Mouse (Mus musculus) gastrocnemius, postnatal 4 days (tissue): ENCODE data around the gene Fam169b. TPM values are rescaled to one million over a fixed set of nuclear protein-coding genes. Genes with fewer than 3 reads are reported as not detected.
A peak's percentile ranks its signal among the peaks of the same experiment; 100 is the strongest.
"Not testable (repeated sequence)": the region's sequence is repeated elsewhere in the genome, so short reads cannot be mapped to it uniquely, and the experiment has no call there.

Experiments used
- DNase-seq, 2 experiments: peaks; one replicate each; pipeline ENCODE4 v3.0.0; 2021 to 2022; ENCODE audit warnings: low spot score in 2 of 2, mixed read lengths in 2 of 2
- total RNA-seq, 2 experiments: library from RNA; stranded (reverse); gene quantifications; 2 replicates each; pipeline ENCODE4 v1.2.3; 2021

Fam169b gene
- total RNA-seq, 2 experiments from 2014 or later = 1.0 to 1.3 TPM

DNA sequence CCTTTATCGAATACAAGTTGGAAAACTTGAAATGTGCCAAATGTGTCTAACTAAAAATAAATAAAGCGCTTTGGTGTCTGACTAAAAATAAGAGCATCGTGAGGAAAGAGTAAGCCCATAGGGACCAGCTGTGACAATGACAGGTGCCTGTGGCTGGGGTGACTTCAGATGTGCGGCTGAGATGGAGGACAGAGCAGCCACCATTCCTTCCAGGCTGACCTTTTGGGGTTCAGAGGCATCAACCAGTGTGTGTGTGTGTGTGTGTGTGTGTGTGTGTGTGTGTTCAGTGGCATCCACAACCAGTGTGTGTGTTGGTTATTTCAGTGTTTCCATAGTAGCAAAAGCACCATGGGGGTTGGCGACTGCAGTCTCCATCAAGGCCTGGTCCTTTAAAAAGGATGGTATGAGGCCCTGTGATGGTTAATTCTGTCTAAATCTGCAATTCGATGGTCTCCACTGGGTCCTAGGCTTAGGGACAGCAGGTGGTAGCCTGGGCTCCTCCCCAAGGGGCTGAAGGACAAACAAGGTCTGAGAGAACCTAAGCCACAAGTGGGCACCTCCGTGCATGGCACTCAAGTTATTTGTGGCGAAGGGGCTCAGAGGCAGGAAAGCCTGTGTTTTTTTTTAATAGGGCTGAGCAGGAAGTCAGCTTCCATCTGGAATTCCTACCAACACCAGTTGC is 10.2 kb upstream of the Fam169b start:
- DNase-seq = no peak

- DNase-seq = peak; percentile 51 to 68
Observed at GRCm38 (mm10) chr7:68264028-68264453, 9.6 kb upstream of the Fam169b start, which contains the start of gene Pgpep1l. Pgpep1l (minus strand) TSS chr7:68264233.

- peak in 1 of 2 experiments; percentile 43 for DNase-seq
Observed at GRCm38 (mm10) chr7:68264531-68264930, 9.1 kb upstream of the Fam169b start.

DNA sequence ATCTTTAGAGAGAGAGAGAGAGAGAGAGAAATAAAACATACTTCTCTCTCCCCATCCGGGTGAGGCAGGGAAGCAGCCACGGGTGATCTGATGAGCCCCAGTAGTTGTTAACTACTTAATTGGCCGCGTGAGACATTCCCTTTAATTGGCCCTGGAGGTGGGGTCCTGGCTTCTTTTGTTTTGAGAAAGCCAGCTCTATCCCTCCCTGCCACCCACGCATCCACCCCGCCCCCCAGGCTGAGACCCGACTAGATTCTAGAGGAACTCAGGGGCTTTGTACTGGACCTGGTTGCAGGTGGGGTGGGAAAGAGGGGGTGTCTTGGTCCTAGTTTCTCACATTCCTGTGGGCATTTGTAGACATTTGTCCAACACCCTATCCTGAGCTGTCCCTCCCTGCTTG is 8.2 kb upstream of the Fam169b start:
- DNase-seq = no peak

DNA sequence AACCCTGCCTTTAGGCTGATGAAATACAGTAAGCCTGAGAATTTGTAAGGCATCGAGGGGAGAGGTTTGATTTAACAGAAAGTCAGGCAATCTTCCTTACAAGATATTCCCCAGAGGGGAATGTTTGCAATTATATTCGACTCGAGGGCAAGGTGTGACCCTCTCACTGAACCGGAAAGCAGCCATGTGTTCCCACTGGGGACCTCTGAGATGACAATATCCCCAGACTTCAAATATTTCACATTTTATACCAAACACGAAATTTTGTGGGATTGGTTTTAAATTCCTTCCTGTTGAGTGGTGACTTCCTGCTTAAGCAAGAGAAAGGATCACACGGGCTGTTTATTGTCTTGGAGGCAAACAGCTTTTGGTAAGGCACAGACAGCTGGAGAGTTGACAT is 6.9 kb upstream of the Fam169b start:
- DNase-seq = no peak

- no peak for DNase-seq
Observed at GRCm38 (mm10) chr7:68270551-68270950, 3.1 kb upstream of the Fam169b start.

DNA sequence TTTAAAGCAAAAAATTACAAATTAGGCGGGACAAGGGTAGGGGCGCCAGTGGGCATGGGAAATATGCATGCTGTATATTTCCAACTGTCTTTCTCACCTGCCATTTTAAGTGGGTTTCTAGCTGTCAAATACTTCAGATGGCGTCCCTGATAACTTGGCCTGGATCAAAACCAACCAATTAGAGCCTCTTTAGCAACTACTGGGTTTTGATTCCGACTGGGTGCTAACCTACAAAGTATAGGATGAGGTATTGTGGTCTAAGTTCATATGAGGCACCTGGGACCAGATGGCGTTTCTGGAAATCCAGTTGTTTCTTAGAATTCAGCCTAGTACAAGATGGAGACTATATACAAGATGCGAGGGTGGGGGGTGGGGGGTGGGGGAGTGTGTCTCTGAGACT is 1.8 kb upstream of the Fam169b start:
- no peak for DNase-seq

DNA sequence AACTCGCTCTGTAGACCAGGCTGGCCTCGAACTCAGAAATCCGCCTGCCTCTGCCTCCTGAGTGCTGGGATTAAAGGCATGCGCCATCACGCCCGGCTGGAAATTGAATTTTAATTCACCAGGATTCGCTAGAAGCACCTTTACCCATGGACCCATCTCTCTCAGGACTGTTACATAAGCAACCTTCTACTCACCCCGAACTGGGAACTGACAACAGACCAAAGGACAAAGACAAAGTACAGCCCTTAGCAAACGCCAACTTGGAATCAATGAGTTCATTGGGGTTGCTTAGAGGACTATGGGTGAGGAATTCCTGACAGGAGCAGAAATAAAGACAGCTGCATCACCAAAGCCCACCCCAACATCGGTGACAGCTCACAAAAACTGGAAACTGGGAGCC is 1.0 kb upstream of the Fam169b start:
- DNase-seq = no peak

GRCm38 (mm10) chr7:68274218-68274617 is 579 bp downstream of the Fam169b start:
- DNase-seq = no peak

GRCm38 (mm10) chr7:68274951-68275350 is 1.3 kb downstream of the Fam169b start:
- no peak for DNase-seq

DNA sequence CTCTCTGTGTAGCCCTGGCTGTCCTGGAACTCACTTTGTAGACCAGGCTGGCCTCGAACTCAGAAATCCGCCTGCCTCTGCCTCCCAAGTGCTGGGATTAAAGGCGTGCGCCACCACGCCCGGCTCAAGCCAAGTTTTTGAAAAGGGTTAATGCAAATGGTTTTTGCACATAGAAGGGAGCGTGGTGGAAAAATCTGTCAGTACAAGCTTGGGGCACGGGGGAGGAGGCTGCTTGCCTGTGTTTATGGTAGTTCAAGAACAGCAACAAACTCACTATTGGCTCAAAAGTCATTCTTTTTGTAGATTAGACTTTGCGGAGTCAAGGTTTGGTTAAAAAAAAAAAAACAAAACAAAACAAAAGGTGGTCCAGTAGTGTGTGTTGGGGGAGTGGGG is 1.8 kb downstream of the Fam169b start:
- not testable (repeated sequence) for DNase-seq

GRCm38 (mm10) chr7:68275838-68276731 is 2.4 kb downstream of the Fam169b start:
- no peak for DNase-seq

- no peak for DNase-seq
Observed at GRCm38 (mm10) chr7:68277054-68277896, 3.6 kb downstream of the Fam169b start.

DNA sequence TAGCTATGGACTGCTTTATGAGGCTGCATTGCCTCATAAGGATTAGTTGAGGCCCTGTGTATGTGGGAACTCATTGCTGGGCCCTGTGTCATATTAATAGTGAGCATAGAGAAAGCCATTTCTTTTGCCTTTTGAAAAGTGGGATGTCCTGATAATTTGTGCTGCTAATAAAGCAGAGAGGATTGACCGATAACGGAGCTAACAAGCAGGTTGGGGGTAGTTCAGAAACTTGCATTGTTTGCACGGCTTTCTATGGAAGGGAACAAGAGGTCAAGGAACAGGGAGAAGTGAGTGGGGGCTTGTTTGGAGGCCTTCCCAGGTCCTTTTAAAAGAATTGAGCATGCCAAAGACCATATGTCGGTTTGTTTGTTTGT is 4.2 kb downstream of the Fam169b start:
- DNase-seq = no peak

GRCm38 (mm10) chr7:68278385-68278784 is 4.7 kb downstream of the Fam169b start:
- DNase-seq = no peak

DNA sequence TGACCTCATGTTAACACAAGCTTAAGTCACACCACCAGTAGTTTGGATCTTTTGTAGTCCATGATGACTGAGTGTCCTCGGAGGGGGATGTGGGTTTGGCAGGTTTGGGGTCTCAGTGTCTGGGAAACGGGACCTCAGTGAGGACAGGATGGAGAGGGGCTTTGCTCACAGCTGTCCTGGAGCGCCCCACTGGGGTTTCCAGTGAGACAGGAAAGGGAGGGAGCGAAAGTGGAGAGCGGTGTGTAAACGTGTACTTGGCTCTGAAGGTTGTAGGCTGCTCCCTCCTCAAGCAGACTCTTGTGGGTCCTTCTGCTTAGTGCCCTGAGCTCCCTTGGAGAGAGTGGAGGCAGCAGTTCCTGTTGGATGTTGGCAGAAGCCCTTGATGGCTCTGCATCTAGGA is 5.3 kb downstream of the Fam169b start:
- no peak for DNase-seq

GRCm38 (mm10) chr7:68279481-68279880 is 5.8 kb downstream of the Fam169b start:
- DNase-seq = no peak

GRCm38 (mm10) chr7:68280352-68280869 is 6.8 kb downstream of the Fam169b start:
- DNase-seq = no peak

DNA sequence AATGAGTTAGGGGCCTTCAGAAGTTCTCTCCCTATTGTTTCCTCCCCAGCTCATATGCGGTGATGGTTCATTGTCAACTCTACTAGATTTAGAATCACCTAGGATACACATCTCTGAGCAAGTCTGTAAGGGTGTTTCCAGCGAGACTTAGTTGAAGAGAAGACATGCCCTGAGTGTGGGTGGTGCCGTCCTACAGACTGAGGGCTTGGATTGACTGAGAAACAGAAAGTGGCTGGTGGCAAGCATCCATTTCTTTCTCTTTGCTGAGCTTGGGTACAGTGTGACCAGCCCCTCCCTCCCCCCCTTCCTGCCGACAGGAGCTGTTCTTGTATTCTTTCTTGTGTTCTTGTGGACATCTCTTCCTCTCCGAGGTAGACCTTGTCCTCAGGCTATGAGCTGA is 7.7 kb downstream of the Fam169b start:
- no peak for DNase-seq

DNA sequence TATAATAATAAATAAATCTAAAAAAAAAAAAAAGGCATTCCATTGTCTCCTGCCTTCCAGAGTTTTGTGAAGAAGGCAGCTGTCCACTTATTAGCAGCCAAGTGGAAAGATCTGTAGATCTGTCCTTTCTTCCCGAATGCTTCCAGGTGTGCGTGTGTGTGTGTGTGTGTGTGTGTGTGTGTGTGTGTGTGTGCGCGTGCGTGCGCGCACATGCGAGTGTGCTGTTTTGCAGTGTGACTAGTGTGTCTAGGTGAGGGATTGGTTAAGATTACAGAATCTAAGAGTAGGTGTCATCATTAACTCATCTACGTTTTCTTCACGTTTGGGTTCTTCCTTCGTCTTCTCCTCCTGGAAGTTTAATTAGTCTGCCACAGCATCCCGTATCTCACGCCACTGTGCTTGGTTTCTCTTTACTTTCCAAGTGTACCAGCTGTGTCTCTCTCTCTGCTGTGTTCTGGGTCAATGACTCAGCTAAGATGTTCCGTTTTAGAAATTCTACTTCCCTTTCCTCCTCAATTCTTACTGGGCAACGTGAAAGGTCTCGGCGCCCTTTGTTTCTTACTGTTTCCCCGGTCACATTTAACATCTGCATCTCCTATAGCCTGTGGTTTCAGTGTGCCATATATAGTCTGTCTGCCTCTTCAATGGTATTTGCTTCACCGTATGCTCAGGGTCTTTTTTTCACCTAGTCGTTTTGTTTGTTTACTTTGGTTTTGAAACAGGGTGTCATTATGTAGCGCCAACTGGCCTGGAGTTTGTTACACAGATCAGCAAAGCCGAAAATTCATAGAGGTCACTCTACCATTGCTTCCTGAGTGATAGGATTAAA is 8.9 kb downstream of the Fam169b start:
- no peak for DNase-seq
